Mouse (Mus musculus) midbrain, embryonic 11.5 days (tissue): ENCODE data around the gene Mafg. TPM values are rescaled to one million over a fixed set of nuclear protein-coding genes. Genes with fewer than 3 reads are reported as not detected.

Experiments used
- ATAC-seq: fragments of 200-750 bp; cut with Nextera tagmentation; 2 replicates; pipeline ENCODE4 v1.8.0; 2017; ENCODE audit warnings: moderate TSS enrichment, moderate library complexity; ENCODE audit not compliant: low FRiP score
- DNase-seq: peaks from one replicate; pipeline ENCODE4 v3.0.0; 2015; ENCODE audit warnings: low spot score; ENCODE audit errors: missing footprints
- H3K27ac ChIP-seq: fragments of 300-500 bp; sonication (generic); 2 replicates; pipeline ENCODE4 v1.5.1; 2014; ENCODE audit warnings: low read depth, low read length
- H3K27me3 ChIP-seq: fragments of 300-500 bp; sonication (generic); 2 replicates; pipeline ENCODE4 v1.6.1; 2014; ENCODE audit warnings: mild to moderate bottlenecking, low read length, moderate library complexity, mixed read lengths; ENCODE audit not compliant: control insufficient read depth, insufficient read depth
- H3K36me3 ChIP-seq: fragments of 300-500 bp; sonication (generic); 2 replicates; pipeline ENCODE4 v1.6.1; 2014; ENCODE audit warnings: mild to moderate bottlenecking, low read length, moderate library complexity, mixed read lengths; ENCODE audit not compliant: control insufficient read depth, insufficient read depth
- H3K4me1 ChIP-seq: fragments of 300-500 bp; sonication (generic); 2 replicates; pipeline ENCODE4 v1.6.1; 2014; ENCODE audit warnings: low read length; ENCODE audit not compliant: control insufficient read depth, insufficient read depth
- H3K4me2 ChIP-seq: fragments of 300-500 bp; sonication (generic); 2 replicates; pipeline ENCODE4 v1.6.1; 2014; ENCODE audit warnings: mild to moderate bottlenecking, moderate library complexity
- H3K4me3 ChIP-seq: fragments of 300-500 bp; sonication (generic); 2 replicates; pipeline ENCODE4 v1.5.1; 2014; ENCODE audit warnings: low read depth, low read length
- H3K9ac ChIP-seq: fragments of 300-500 bp; sonication (generic); 2 replicates; pipeline ENCODE4 v1.6.1; 2014; ENCODE audit warnings: low read length
- H3K9me3 ChIP-seq: fragments of 300-500 bp; sonication (generic); 2 replicates; pipeline ENCODE4 v1.6.1; 2016; ENCODE audit warnings: low read length; ENCODE audit not compliant: control insufficient read depth
- WGBS: fragments of 180-500 bp; shearing (Covaris S2); extraction: QIAGEN DNeasy Blood & Tissue Kit; methylation state at CpG from one replicate; pipeline ENCODE4 v1.1.7; 2014; 5-methylcytosine and 5-hydroxymethylcytosine counted together
- polyA plus RNA-seq: library from polyadenylated mRNA; unstranded; fragments of >200 nt; fragmentation: Nextera tagmentation; extraction: Ambion mirVana; gene quantifications from 2 replicates; pipeline ENCODE4 v1.2.1, GENCODE M21; 2014

The Mafg gene
- polyA plus RNA-seq, 1 experiment from 2014 or later = 19.7 TPM

GRCm38 (mm10) chr11:120627468-120628300 lies 5.7 kb downstream of the Mafg start:
- Histone ChIP-seq H3K9me3 (no peaks in the 10 kb centered on the region), H3K27me3 (no peaks in the 10 kb centered on the region), H3K36me3 (peaks cover 7% of the 10 kb centered on the region; the same call in 1 of the 2 replicates), H3K9ac (no peak overlapping the region), H3K27ac (no peak overlapping the region), H3K4me1 (peaks cover 32% of the 10 kb centered on the region), H3K4me3 (no peak overlapping the region), H3K4me2 (no peak overlapping the region)
- DNase-seq (no peak), ATAC-seq (no peak)
- WGBS = 86% methylated on average over 22 of the region's 22 CpGs

GRCm38 (mm10) chr11:120626785-120627467 lies 6.5 kb downstream of the Mafg start:
- DNase-seq (peak; percentile 70), ATAC-seq (no peak)
- Histone ChIP-seq H3K36me3 (peaks cover 7% of the 10 kb centered on the region; the same call in 1 of the 2 replicates), H3K9me3 (no peaks in the 10 kb centered on the region), H3K4me1 (peaks cover 27% of the 10 kb centered on the region), H3K9ac (no peak overlapping the region), H3K4me3 (no peak overlapping the region), H3K4me2 (no peak overlapping the region), H3K27me3 (no peaks in the 10 kb centered on the region), H3K27ac (no peak overlapping the region)
- 90% methylated on average over 11 of the region's 11 CpGs for WGBS

GRCm38 (mm10) chr11:120625152-120625775 lies 8.1 kb downstream of the Mafg start, which contains the start of gene Sirt7:
Gene Sirt7 (minus strand): TSS chr11:120625240.
- ATAC-seq = peak; percentile 67
- 21% methylated on average over 5 of the region's 5 CpGs for WGBS

GRCm38 (mm10) chr11:120624680-120625111 lies 8.7 kb downstream of the Mafg start:
- peak overlapping the region; percentile 57 for H3K27ac ChIP-seq
- peak; percentile 83 for ATAC-seq
- WGBS = under 1% methylated on average over 51 of the region's 53 CpGs
- peak overlapping the region; percentile 97 for H3K4me2 ChIP-seq
- no peaks in the 10 kb centered on the region for H3K27me3 ChIP-seq
- H3K9me3 ChIP-seq = no peaks in the 10 kb centered on the region
- peak overlapping the region; percentile 99 for H3K4me3 ChIP-seq
- DNase-seq = peak; percentile 97
- peak overlapping the region; percentile 80 for H3K9ac ChIP-seq
- H3K4me1 ChIP-seq = peaks cover 9% of the 10 kb centered on the region
- H3K36me3 ChIP-seq = peaks cover 19% of the 10 kb centered on the region

More at GRCm38 (mm10) chr11:120625152-120625775, 8.1 kb downstream of the Mafg start, which contains the start of gene Sirt7:
- Histone ChIP-seq H3K9ac (peak within 1 kb of the TSS; percentile 80), H3K4me1 (peaks cover 12% of the 10 kb centered on the region), H3K9me3 (no peaks in the 10 kb centered on the region), H3K27me3 (no peaks in the 10 kb centered on the region), H3K4me2 (peak within 1 kb of the TSS; percentile 97), H3K36me3 (peaks cover 14% of the 10 kb centered on the region), H3K4me3 (peak within 1 kb of the TSS; percentile 99), H3K27ac (peak within 1 kb of the TSS; percentile 57)
- no peak for DNase-seq

GRCm38 (mm10) chr11:120623961-120624679 lies 9.3 kb downstream of the Mafg start:
- Histone ChIP-seq H3K9me3 (no peaks in the 10 kb centered on the region), H3K4me1 (peaks cover 9% of the 10 kb centered on the region), H3K4me2 (peak overlapping the region; percentile 97), H3K27me3 (no peaks in the 10 kb centered on the region), H3K9ac (peak overlapping the region; percentile 80), H3K4me3 (peak overlapping the region; percentile 99), H3K27ac (peak overlapping the region; percentile 57), H3K36me3 (peaks cover 19% of the 10 kb centered on the region)
- WGBS = 13% methylated on average over 30 of the region's 30 CpGs
- peak; percentile 57 for ATAC-seq
- DNase-seq = peak; percentile 89

GRCm38 (mm10) chr11:120622805-120623204 lies 10.6 kb downstream of the Mafg start:
- Histone ChIP-seq H3K9me3 (no peaks in the 10 kb centered on the region), H3K9ac (no peak overlapping the region), H3K4me3 (no peak overlapping the region), H3K36me3 (peaks cover 23% of the 10 kb centered on the region), H3K27me3 (no peaks in the 10 kb centered on the region), H3K4me1 (peaks cover 11% of the 10 kb centered on the region), H3K4me2 (no peak overlapping the region), H3K27ac (no peak overlapping the region)
- ATAC-seq (no peak), DNase-seq (no peak)
- 95% methylated on average over 6 of the region's 6 CpGs for WGBS

- H3K4me2 ChIP-seq = no peak overlapping the region
- ATAC-seq = no peak
- H3K4me1 ChIP-seq = peaks cover 16% of the 10 kb centered on the region
- no peak overlapping the region for H3K9ac ChIP-seq
- no peak overlapping the region for H3K27ac ChIP-seq
- no peaks in the 10 kb centered on the region for H3K27me3 ChIP-seq
- 95% methylated on average over 14 of the region's 14 CpGs for WGBS
- H3K36me3 ChIP-seq = peaks cover 20% of the 10 kb centered on the region
- no peaks in the 10 kb centered on the region for H3K9me3 ChIP-seq
- DNase-seq = peak; percentile 28
- no peak overlapping the region for H3K4me3 ChIP-seq
Observed at GRCm38 (mm10) chr11:120620195-120620594, 13.2 kb downstream of the Mafg start.

- Histone ChIP-seq H3K27ac (no peak overlapping the region), H3K36me3 (peaks cover 22% of the 10 kb centered on the region)
- DNase-seq = peak; percentile 61
Observed at GRCm38 (mm10) chr11:120618619-120619535, 14.5 kb downstream of the Mafg start.

More at GRCm38 (mm10) chr11:120618619-120619535, 14.5 kb downstream of the Mafg start:
- 92% methylated on average over 25 of the region's 25 CpGs for WGBS
- no peaks in the 10 kb centered on the region for H3K9me3 ChIP-seq
- ATAC-seq = no peak
- H3K9ac ChIP-seq = no peak overlapping the region
- H3K4me1 ChIP-seq = peaks cover 10% of the 10 kb centered on the region
- H3K4me2 ChIP-seq = no peak overlapping the region
- H3K27me3 ChIP-seq = no peaks in the 10 kb centered on the region
- no peak overlapping the region; the same call in 1 of the 2 replicates for H3K4me3 ChIP-seq
